Comparison of ENCODE assay signal across 15 mouse cellular contexts in genomic region chr1:45135152-45135714, GRCm38 (mm10).
DNase-seq lines count a peak whose midpoint lies in the region; ATAC-seq lines count a peak whose summit lies in the region.
"Had no signal": no experiment of that assay in that cellular context is flagged by ENCODE, and none has a peak within 500 bp of the region (broad histone marks: within the 10 kb centered on the region; RNA-seq: fewer than 3 reads in every experiment).

No protein-coding gene starts in this region.

- peak; percentile 62 for ATAC-seq in kidney, embryonic 14.5 days (ENCODE audit: low FRiP score, low TSS enrichment)
- ATAC-seq in neural tube, embryonic 11.5 days (ENCODE audit: insufficient read depth, low FRiP score, low TSS enrichment) = no peak
- ATAC-seq in neural tube, embryonic 15.5 days (ENCODE audit: low FRiP score) = no peak
- 0 out of 2 replicates have a peak, but pooled peaks have one; percentile 37 for ATAC-seq in embryonic facial prominence, embryonic 14.5 days (ENCODE audit: low read depth)
- peak; percentile 60; the same call in 1 of the 2 replicates for ATAC-seq in stomach, embryonic 15.5 days (ENCODE audit: insufficient read depth, low FRiP score, low read depth)
- ATAC-seq in megakaryocyte progenitor cell, adult 5-6 weeks (replicated peaks; ENCODE audit: poor library complexity) = no peak
- ATAC-seq: liver, postnatal 0 days had no signal

- no peaks in the 10 kb centered on the region for H3K27me3 ChIP-seq in kidney, embryonic 14.5 days (ENCODE audit: control insufficient read depth, insufficient read depth, low read length)
- H3K27me3 ChIP-seq in neural tube, embryonic 11.5 days (ENCODE audit: control insufficient read depth, insufficient read depth, low read length) = no peaks in the 10 kb centered on the region
- H3K27me3 ChIP-seq in neural tube, embryonic 15.5 days (replicated peaks) = no peaks in the 10 kb centered on the region
- no peaks in the 10 kb centered on the region for H3K27me3 ChIP-seq in embryonic facial prominence, embryonic 14.5 days (replicated peaks; ENCODE audit: control insufficient read depth, insufficient read depth, low read length)
- no peaks in the 10 kb centered on the region for H3K27me3 ChIP-seq in stomach, embryonic 15.5 days (replicated peaks)
- H3K27me3 ChIP-seq: heart, embryonic 13.5 days; megakaryocyte, embryonic 14.5 days had no signal

- no peak overlapping the region for H3K27ac ChIP-seq in kidney, embryonic 14.5 days (ENCODE audit: low read depth, low read length)
- H3K27ac ChIP-seq in neural tube, embryonic 11.5 days (ENCODE audit: low read depth, low read length) = no peak overlapping the region
- no peak overlapping the region for H3K27ac ChIP-seq in neural tube, embryonic 15.5 days (replicated peaks)
- H3K27ac ChIP-seq in embryonic facial prominence, embryonic 14.5 days (replicated peaks; ENCODE audit: low read depth, low read length) = no peak overlapping the region
- H3K27ac ChIP-seq in stomach, embryonic 15.5 days = no peak overlapping the region
- H3K27ac ChIP-seq: heart, embryonic 13.5 days had no signal

- no peak overlapping the region for H3K4me3 ChIP-seq in kidney, embryonic 14.5 days (ENCODE audit: low read length)
- no peak overlapping the region for H3K4me3 ChIP-seq in neural tube, embryonic 11.5 days (ENCODE audit: low read depth, low read length)
- no peak overlapping the region for H3K4me3 ChIP-seq in neural tube, embryonic 15.5 days (replicated peaks)
- H3K4me3 ChIP-seq in embryonic facial prominence, embryonic 14.5 days (ENCODE audit: low read depth, low read length) = no peak overlapping the region
- H3K4me3 ChIP-seq in stomach, embryonic 15.5 days (replicated peaks) = no peak overlapping the region
- H3K4me3 ChIP-seq: heart, embryonic 13.5 days; megakaryocyte, embryonic 14.5 days had no signal

- H3K4me2 ChIP-seq in kidney, embryonic 14.5 days (replicated peaks; ENCODE audit: low read depth, low read length) = no peak overlapping the region
- H3K4me2 ChIP-seq in neural tube, embryonic 11.5 days (ENCODE audit: low read depth) = no peak overlapping the region
- H3K4me2 ChIP-seq in neural tube, embryonic 15.5 days = no peak overlapping the region
- no peak overlapping the region for H3K4me2 ChIP-seq in embryonic facial prominence, embryonic 14.5 days (ENCODE audit: low read depth, low read length)
- H3K4me2 ChIP-seq in stomach, embryonic 15.5 days = no peak overlapping the region
- H3K4me2 ChIP-seq: heart, embryonic 13.5 days had no signal

- no peak overlapping the region for H3K9ac ChIP-seq in kidney, embryonic 14.5 days (ENCODE audit: low read depth, low read length)
- no peak overlapping the region for H3K9ac ChIP-seq in neural tube, embryonic 11.5 days (ENCODE audit: low read length)
- H3K9ac ChIP-seq in neural tube, embryonic 15.5 days (replicated peaks) = no peak overlapping the region
- H3K9ac ChIP-seq in embryonic facial prominence, embryonic 14.5 days (ENCODE audit: low read depth, low read length) = no peak overlapping the region
- no peak overlapping the region for H3K9ac ChIP-seq in stomach, embryonic 15.5 days
- H3K9ac ChIP-seq: heart, embryonic 13.5 days; liver, postnatal 0 days had no signal

- H3K9me3 ChIP-seq in kidney, embryonic 14.5 days (ENCODE audit: control insufficient read depth, low read length) = no peaks in the 10 kb centered on the region
- no peaks in the 10 kb centered on the region for H3K9me3 ChIP-seq in neural tube, embryonic 11.5 days (ENCODE audit: control insufficient read depth, low read length)
- no peaks in the 10 kb centered on the region for H3K9me3 ChIP-seq in neural tube, embryonic 15.5 days (replicated peaks)
- H3K9me3 ChIP-seq in embryonic facial prominence, embryonic 14.5 days (ENCODE audit: control insufficient read depth, low read length) = no peaks in the 10 kb centered on the region
- H3K9me3 ChIP-seq in stomach, embryonic 15.5 days = no peaks in the 10 kb centered on the region
- H3K9me3 ChIP-seq: G1E; heart, embryonic 13.5 days; megakaryocyte, embryonic 14.5 days had no signal

- no peaks in the 10 kb centered on the region for H3K4me1 ChIP-seq in kidney, embryonic 14.5 days (ENCODE audit: control insufficient read depth, insufficient read depth, low read length)
- no peaks in the 10 kb centered on the region for H3K4me1 ChIP-seq in neural tube, embryonic 11.5 days (ENCODE audit: control insufficient read depth, insufficient read depth, low read length)
- H3K4me1 ChIP-seq in neural tube, embryonic 15.5 days = no peaks in the 10 kb centered on the region
- no peaks in the 10 kb centered on the region for H3K4me1 ChIP-seq in embryonic facial prominence, embryonic 14.5 days (ENCODE audit: control insufficient read depth, insufficient read depth, low read length)
- no peaks in the 10 kb centered on the region for H3K4me1 ChIP-seq in stomach, embryonic 15.5 days
- H3K4me1 ChIP-seq: heart, embryonic 13.5 days; megakaryocyte, embryonic 14.5 days had no signal

- 34% methylated on average over 6 of the region's 7 CpGs for WGBS in kidney, embryonic 14.5 days
- 62% methylated on average over 6 of the region's 7 CpGs for WGBS in neural tube, embryonic 11.5 days
- WGBS in neural tube, embryonic 15.5 days = 55% methylated on average over 6 of the region's 7 CpGs
- WGBS in embryonic facial prominence, embryonic 14.5 days = 38% methylated on average over 6 of the region's 7 CpGs
- WGBS in stomach, embryonic 15.5 days = 39% methylated on average over 6 of the region's 7 CpGs

- no peaks in the 10 kb centered on the region for H3K36me3 ChIP-seq in kidney, embryonic 14.5 days (ENCODE audit: control insufficient read depth, insufficient read depth, low read length)
- no peaks in the 10 kb centered on the region for H3K36me3 ChIP-seq in neural tube, embryonic 11.5 days (ENCODE audit: control insufficient read depth, insufficient read depth, low read length)
- no peaks in the 10 kb centered on the region for H3K36me3 ChIP-seq in neural tube, embryonic 15.5 days
- H3K36me3 ChIP-seq in embryonic facial prominence, embryonic 14.5 days (ENCODE audit: control insufficient read depth, insufficient read depth, low read length) = no peaks in the 10 kb centered on the region
- no peaks in the 10 kb centered on the region for H3K36me3 ChIP-seq in stomach, embryonic 15.5 days
- H3K36me3 ChIP-seq: G1E; heart, embryonic 13.5 days had no signal

- no peak for DNase-seq in kidney, postnatal 4 days
- DNase-seq in neural tube, embryonic 11.5 days (ENCODE audit: low spot score) = peak; percentile 11
- peak; percentile 79 for DNase-seq in embryonic facial prominence, embryonic 14.5 days (ENCODE audit: low spot score)
- no peak for DNase-seq in ovary, postnatal 10 days (ENCODE audit: low spot score)
- DNase-seq: adrenal gland, postnatal 36 days; gastrocnemius, postnatal 25 days; layer of hippocampus, adult 9-11 months; liver, postnatal 0 days had no signal

Comparison
In these comparisons a context has a peak if more than half of its experiments do, and no peak if none do; other contexts are left out.
1. ATAC-seq: peak in kidney, embryonic 14.5 days (single experiment), embryonic facial prominence, embryonic 14.5 days (single experiment) and stomach, embryonic 15.5 days (single experiment); none in neural tube, embryonic 11.5 days (single experiment), neural tube, embryonic 15.5 days (single experiment) and megakaryocyte progenitor cell, adult 5-6 weeks (single experiment).
2. DNase-seq: peak in neural tube, embryonic 11.5 days (single experiment) and embryonic facial prominence, embryonic 14.5 days (single experiment); none in kidney, postnatal 4 days (0 of 2) and ovary, postnatal 10 days (single experiment).